Mouse (Mus musculus) embryonic facial prominence, embryonic 13.5 days (tissue): Measurements from ENCODE around the gene Ksr1. TPM values are rescaled to one million over a fixed set of nuclear protein-coding genes. Genes with fewer than 3 reads are reported as not detected.

Experiments
- ATAC-seq: fragments of 200-750 bp; cut with Nextera tagmentation; 2 replicates; pipeline ENCODE4 v1.8.0; 2017; ENCODE audit warnings: low read depth; ENCODE audit not compliant: insufficient number of reproducible peaks, insufficient read depth, low FRiP score, low TSS enrichment
- H3K27ac ChIP-seq: fragments of 300-500 bp; sonication (generic); 2 replicates; pipeline ENCODE4 v1.5.1; 2015; ENCODE audit warnings: moderate library complexity, mild to moderate bottlenecking, inconsistent platforms
- H3K27me3 ChIP-seq: fragments of 300-500 bp; sonication (generic); 2 replicates; pipeline ENCODE4 v1.6.1; 2015; ENCODE audit warnings: mild to moderate bottlenecking, inconsistent platforms
- H3K36me3 ChIP-seq: fragments of 300-500 bp; sonication (generic); 2 replicates; pipeline ENCODE4 v1.6.1; 2015; ENCODE audit warnings: mild to moderate bottlenecking, inconsistent platforms
- H3K4me1 ChIP-seq: fragments of 300-500 bp; sonication (generic); 2 replicates; pipeline ENCODE4 v1.6.1; 2015; ENCODE audit warnings: inconsistent platforms
- H3K4me2 ChIP-seq: fragments of 300-500 bp; sonication (generic); 2 replicates; pipeline ENCODE4 v1.6.1; 2015; ENCODE audit warnings: moderate library complexity, mild to moderate bottlenecking, inconsistent platforms
- H3K4me3 ChIP-seq: fragments of 300-500 bp; sonication (generic); 2 replicates; pipeline ENCODE4 v1.5.1; 2015; ENCODE audit warnings: mild to moderate bottlenecking, inconsistent platforms
- H3K9ac ChIP-seq: fragments of 300-500 bp; sonication (generic); 2 replicates; pipeline ENCODE4 v1.6.1; 2015; ENCODE audit warnings: mild to moderate bottlenecking, inconsistent platforms
- H3K9me3 ChIP-seq: fragments of 300-500 bp; sonication (generic); 2 replicates; pipeline ENCODE4 v1.6.1; 2016; ENCODE audit warnings: inconsistent platforms
- WGBS: fragments of 180-500 bp; shearing (Covaris S2); methylation state at CpG from one replicate; pipeline ENCODE4 v1.1.7; 2015; ENCODE audit warnings: mixed read lengths; 5-methylcytosine and 5-hydroxymethylcytosine counted together
- polyA plus RNA-seq: library from polyadenylated mRNA; unstranded; fragments of >200 nt; fragmentation: Nextera tagmentation; extraction: Ambion mirVana; gene quantifications from 2 replicates; pipeline ENCODE4 v1.2.1, GENCODE M21; 2015

Ksr1 gene
- polyA plus RNA-seq, 1 experiment from 2014 or later = 3.3 TPM

- Histone ChIP-seq H3K4me2 (peak overlapping the region; percentile 83), H3K36me3 (no peaks in the 10 kb centered on the region), H3K27ac (peak overlapping the region; percentile 91), H3K9ac (peak overlapping the region; percentile 93), H3K27me3 (no peaks in the 10 kb centered on the region), H3K4me3 (peak overlapping the region; percentile 90), H3K9me3 (no peaks in the 10 kb centered on the region), H3K4me1 (peaks cover 45% of the 10 kb centered on the region)
- ATAC-seq = no peak
- whole genome bisulfite sequencing = under 1% methylated on average over 61 of the region's 62 CpGs
Observed at GRCm38 (mm10) chr11:79145283-79146265, 633 bp downstream of the Ksr1 start.

GRCm38 (mm10) chr11:79144741-79145140 is 1.5 kb downstream of the Ksr1 start:
- Histone ChIP-seq H3K27ac (no peak overlapping the region), H3K9ac (peak overlapping the region; percentile 93), H3K36me3 (no peaks in the 10 kb centered on the region), H3K4me2 (peak overlapping the region; percentile 83), H3K4me3 (peak overlapping the region; percentile 90), H3K4me1 (peaks cover 45% of the 10 kb centered on the region), H3K27me3 (no peaks in the 10 kb centered on the region), H3K9me3 (no peaks in the 10 kb centered on the region)
- 62% methylated on average over 1 of the region's 1 CpGs for WGBS
- no peak for ATAC-seq

DNA sequence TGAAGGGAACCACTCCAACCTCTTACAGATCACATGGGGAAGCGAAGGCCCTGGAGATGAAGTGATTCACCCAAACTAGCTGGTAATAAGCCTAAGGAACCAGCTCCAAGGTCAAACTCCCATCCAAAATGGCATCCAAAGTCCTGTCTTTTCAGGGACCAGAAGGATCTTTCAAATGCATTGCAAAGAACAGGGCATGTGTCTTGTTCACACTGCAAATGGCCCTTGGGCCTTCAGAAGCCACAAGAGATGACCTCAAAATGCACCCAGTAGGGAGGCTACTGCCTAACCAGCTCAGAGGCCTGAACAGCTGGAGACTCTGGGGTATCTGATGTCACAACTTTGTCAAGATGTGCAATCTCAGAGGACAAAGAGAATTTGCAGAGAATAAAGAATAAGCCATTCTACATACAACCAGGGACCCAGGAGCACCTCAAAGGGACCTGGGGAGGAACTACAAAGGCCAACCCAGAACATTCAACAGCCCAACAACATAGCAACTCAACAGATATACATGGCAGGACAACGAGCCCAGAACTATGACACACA is 2.1 kb downstream of the Ksr1 start:
- WGBS = 87% methylated on average over 2 of the region's 2 CpGs
- peaks cover 45% of the 10 kb centered on the region for H3K4me1 ChIP-seq
- no peaks in the 10 kb centered on the region for H3K9me3 ChIP-seq
- H3K27me3 ChIP-seq = no peaks in the 10 kb centered on the region
- H3K27ac ChIP-seq = no peak overlapping the region
- peak overlapping the region; percentile 83 for H3K4me2 ChIP-seq
- H3K4me3 ChIP-seq = 0 out of 2 replicates have a peak overlapping the region, but pooled peaks have one; percentile 90
- H3K36me3 ChIP-seq = no peaks in the 10 kb centered on the region
- no peak for ATAC-seq
- H3K9ac ChIP-seq = no peak overlapping the region

DNA sequence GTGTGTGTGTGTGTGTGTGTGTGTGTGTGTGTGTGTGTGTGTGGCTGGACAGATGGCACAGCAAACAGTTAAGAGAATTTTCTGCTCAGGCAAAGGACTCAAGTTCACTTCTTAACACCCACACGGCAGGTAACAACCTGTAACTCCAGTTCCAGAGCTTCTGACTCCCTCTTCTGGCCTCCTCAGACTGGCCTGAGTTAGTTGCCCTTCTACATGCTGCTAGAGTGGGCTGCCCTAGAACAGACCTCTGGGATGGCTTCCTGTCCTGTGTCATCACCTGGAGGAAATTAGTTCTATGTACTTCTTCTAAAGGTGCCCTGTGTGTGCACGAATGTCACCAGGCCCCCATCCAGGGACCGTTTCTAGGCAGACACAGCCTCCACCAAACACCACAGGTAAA is 2.9 kb downstream of the Ksr1 start:
- H3K4me3 ChIP-seq = no peak overlapping the region
- no peak for ATAC-seq
- H3K4me2 ChIP-seq = no peak overlapping the region
- H3K9me3 ChIP-seq = no peaks in the 10 kb centered on the region
- H3K4me1 ChIP-seq = peaks cover 52% of the 10 kb centered on the region
- H3K36me3 ChIP-seq = no peaks in the 10 kb centered on the region
- 82% methylated on average over 3 of the region's 3 CpGs for WGBS
- no peak overlapping the region for H3K27ac ChIP-seq
- no peaks in the 10 kb centered on the region for H3K27me3 ChIP-seq
- H3K9ac ChIP-seq = no peak overlapping the region

DNA sequence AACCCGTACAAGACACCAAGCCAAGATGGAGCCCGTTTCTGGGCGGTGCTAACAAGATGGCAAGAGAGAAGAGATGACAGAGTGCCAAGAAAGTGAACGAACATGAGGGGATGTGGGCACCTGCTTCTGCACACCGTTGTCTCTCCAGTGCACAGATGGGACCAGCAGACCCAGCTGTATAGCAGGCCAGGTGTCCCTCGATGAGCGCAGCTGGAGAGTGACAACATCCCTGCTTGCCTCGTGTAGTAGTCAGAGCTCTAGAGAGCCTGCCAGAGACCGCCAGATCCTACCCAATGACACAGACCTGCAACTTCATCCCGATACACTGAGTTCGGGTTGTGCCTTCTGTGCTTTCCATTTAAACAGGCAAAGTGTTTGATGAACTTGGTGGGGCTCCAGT is 3.8 kb downstream of the Ksr1 start:
- no peak for ATAC-seq
- Histone ChIP-seq H3K9ac (no peak overlapping the region), H3K4me3 (no peak overlapping the region), H3K36me3 (no peaks in the 10 kb centered on the region), H3K4me2 (no peak overlapping the region), H3K4me1 (peaks cover 58% of the 10 kb centered on the region), H3K27ac (no peak overlapping the region), H3K9me3 (no peaks in the 10 kb centered on the region), H3K27me3 (no peaks in the 10 kb centered on the region)
- WGBS = 87% methylated on average over 11 of the region's 11 CpGs

DNA sequence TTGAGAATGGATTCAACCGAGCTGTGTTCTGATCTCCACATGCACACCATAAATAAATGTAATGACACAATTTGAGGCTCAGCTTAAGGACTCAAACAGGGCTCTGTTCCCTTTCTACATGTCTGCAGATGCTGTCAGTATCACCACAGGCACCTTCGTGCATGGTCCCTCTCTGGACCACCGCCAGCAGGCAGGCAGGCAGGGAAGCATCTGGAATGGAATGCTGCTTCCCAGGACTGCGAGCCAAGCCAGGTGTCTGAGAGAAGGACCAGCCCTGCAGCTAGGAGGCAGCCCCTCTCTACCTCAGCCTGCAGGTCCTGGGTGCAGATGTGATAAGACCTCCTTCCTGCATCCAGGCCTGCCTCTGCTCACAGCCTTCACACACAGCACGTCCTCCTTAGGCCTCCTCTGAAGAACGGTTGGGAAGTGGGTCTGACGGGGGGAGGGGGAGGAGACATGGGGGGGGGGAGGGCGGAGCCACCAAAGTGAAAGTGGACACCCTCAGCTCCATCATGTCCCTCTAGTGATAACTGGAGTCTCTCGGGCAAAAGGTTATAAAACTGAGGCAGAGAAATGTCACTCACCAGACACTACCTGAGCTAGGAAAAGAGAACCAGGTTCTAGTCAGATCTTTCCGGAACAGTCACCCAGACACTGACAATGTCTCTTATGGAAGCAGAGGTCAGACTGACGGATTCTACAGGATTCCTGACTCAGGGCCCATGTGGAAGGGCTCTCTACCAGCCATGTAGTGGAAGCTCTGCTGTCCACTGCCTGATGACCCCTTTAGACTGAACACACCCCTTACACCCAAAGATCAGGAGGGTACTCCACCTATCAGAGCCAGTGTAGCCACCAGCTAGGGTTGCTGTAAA is 4.7 kb downstream of the Ksr1 start:
- H3K4me2 ChIP-seq = no peak overlapping the region
- H3K9ac ChIP-seq = no peak overlapping the region
- H3K4me3 ChIP-seq = no peak overlapping the region
- H3K27me3 ChIP-seq = no peaks in the 10 kb centered on the region
- no peaks in the 10 kb centered on the region for H3K9me3 ChIP-seq
- no peak for ATAC-seq
- no peaks in the 10 kb centered on the region for H3K36me3 ChIP-seq
- WGBS = 32% methylated on average over 11 of the region's 11 CpGs
- peaks cover 59% of the 10 kb centered on the region for H3K4me1 ChIP-seq
- no peak overlapping the region for H3K27ac ChIP-seq

DNA sequence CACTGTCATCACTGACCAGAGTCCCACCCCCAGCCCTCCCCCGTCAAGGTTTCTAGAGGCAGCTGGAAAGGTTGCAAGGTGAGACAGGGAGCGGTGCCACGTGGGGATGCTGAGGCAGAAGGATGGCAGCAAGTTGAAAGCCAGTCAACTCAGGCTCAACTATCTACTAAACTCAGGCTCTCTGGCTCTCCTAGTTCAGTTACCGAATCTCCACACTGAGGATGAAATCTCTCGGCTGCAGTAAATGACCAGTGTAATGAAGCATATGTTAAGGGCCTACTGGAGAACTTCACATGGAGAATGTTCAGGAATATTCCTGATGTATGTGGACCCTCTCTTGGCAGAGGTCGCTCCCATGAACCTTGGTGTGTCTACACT is 5.7 kb downstream of the Ksr1 start:
- no peaks in the 10 kb centered on the region for H3K27me3 ChIP-seq
- no peaks in the 10 kb centered on the region for H3K9me3 ChIP-seq
- no peak overlapping the region for H3K4me2 ChIP-seq
- peaks cover 69% of the 10 kb centered on the region for H3K4me1 ChIP-seq
- ATAC-seq = no peak
- whole genome bisulfite sequencing = 90% methylated on average over 6 of the region's 6 CpGs
- no peaks in the 10 kb centered on the region for H3K36me3 ChIP-seq
- H3K4me3 ChIP-seq = no peak overlapping the region
- no peak overlapping the region for H3K27ac ChIP-seq
- H3K9ac ChIP-seq = no peak overlapping the region

DNA sequence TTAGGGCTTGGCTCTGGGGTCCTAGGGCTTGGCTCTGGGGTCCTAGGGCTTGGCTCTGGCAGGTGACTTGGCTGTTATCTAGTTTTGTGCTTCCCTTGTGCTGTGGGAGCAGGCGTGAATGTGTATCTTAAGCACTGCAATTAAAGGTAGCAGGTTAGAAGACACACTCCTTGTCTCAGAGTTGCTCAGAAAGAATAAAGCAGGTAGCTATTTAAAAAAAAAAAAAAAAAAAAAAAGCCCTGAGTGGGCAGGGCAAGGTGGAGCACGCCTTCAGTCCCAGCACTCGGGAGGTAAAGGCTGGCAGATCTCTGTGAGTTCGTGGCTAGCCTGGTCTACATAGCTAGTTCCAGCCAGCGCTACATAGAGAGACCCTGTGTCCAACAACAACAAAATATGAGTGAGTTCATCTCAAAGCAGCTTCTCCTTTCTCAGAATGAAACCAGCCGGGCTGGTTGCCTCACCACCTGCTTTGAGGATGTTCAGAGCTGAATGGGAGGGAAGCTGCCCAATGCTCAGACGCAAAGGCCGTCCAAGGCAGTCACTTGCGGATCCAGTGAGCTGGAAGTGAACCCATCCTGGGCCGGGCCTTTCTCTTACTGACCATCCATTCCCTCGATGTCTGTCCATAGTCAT is 6.2 kb downstream of the Ksr1 start:
- WGBS = 85% methylated on average over 11 of the region's 11 CpGs
- ATAC-seq = no peak
- Histone ChIP-seq H3K4me3 (no peak overlapping the region), H3K36me3 (no peaks in the 10 kb centered on the region), H3K4me2 (no peak overlapping the region), H3K4me1 (peaks cover 69% of the 10 kb centered on the region), H3K9me3 (no peaks in the 10 kb centered on the region), H3K9ac (no peak overlapping the region), H3K27me3 (no peaks in the 10 kb centered on the region), H3K27ac (no peak overlapping the region)

DNA sequence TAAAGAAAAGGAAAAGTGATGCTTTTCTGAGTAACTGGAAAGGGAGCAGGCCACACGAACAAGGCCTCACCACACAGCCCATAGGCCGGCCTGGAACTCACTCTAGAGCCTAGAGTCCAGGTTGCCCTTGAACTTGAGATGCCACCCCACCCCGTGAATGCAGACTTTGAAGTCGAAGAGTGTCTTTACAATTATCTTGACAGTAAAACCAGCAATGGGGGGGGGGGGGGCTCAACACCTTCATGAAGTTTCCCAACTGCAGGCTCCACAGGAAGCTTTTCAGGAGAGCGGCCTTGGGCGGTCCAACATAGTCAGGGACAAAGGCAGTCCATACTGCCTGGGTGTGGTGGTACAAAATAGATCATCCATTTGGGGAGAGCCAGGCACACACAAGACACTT is 7.6 kb downstream of the Ksr1 start:
- H3K4me2 ChIP-seq = no peak overlapping the region
- H3K9ac ChIP-seq = no peak overlapping the region
- no peaks in the 10 kb centered on the region for H3K9me3 ChIP-seq
- WGBS = 87% methylated on average over 6 of the region's 6 CpGs
- H3K36me3 ChIP-seq = no peaks in the 10 kb centered on the region
- no peak overlapping the region for H3K27ac ChIP-seq
- H3K4me1 ChIP-seq = peaks cover 63% of the 10 kb centered on the region
- no peaks in the 10 kb centered on the region for H3K27me3 ChIP-seq
- no peak overlapping the region for H3K4me3 ChIP-seq
- no peak for ATAC-seq

GRCm38 (mm10) chr11:79137245-79137644 is 9.0 kb downstream of the Ksr1 start:
- WGBS = 71% methylated on average over 5 of the region's 5 CpGs
- Histone ChIP-seq H3K4me1 (peaks cover 53% of the 10 kb centered on the region), H3K4me3 (no peak overlapping the region), H3K4me2 (no peak overlapping the region), H3K36me3 (no peaks in the 10 kb centered on the region), H3K27me3 (no peaks in the 10 kb centered on the region), H3K9ac (no peak overlapping the region), H3K9me3 (no peaks in the 10 kb centered on the region), H3K27ac (no peak overlapping the region)
- ATAC-seq = no peak

DNA sequence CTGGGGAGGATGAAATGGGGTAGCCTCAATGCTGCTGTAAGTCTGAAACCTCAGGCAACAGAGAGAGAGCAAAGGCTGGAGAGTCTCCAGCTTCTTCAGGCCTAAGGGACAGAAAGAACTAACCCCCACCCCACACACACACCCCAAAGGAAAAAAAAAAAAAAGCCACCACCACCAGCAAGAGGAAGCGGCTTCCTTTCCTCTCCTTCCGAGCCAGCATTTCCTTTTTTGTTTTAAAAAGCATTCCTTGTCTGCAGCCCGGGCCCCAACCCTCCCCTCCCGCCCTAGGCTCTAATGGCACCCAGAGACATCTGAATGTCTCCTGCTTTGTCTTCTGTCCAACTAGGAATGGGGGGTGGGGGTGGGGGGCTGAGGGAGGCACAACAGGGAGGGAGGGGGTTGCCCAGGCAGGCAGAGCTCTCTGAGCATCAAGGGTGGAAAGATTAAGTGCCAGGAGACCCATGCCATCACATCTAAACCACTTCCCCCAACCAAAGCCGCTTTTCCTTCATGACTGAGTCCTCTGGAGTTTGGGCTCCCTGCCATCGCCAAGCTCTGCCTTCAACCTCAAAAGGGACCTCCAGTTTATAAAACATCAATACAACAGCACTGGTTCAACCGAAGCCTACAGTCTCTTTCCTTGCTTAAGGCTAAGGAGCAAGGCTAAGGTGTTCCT is 10.4 kb downstream of the Ksr1 start:
- 20% methylated on average over 7 of the region's 7 CpGs for WGBS
- peak overlapping the region; percentile 66 for H3K27ac ChIP-seq
- H3K4me2 ChIP-seq = peak overlapping the region; percentile 31
- ATAC-seq = no peak
- H3K9me3 ChIP-seq = no peaks in the 10 kb centered on the region
- 0 out of 2 replicates have a peak overlapping the region, but pooled peaks have one; percentile 21 for H3K9ac ChIP-seq
- no peak overlapping the region for H3K4me3 ChIP-seq
- H3K36me3 ChIP-seq = no peaks in the 10 kb centered on the region
- H3K4me1 ChIP-seq = peaks cover 48% of the 10 kb centered on the region
- no peaks in the 10 kb centered on the region for H3K27me3 ChIP-seq
